Mouse (Mus musculus): ENCODE results near the gene Nostrin.
A peak's percentile ranks its signal among the peaks of the same experiment; 100 is the strongest.

Gene Nostrin

DNA sequence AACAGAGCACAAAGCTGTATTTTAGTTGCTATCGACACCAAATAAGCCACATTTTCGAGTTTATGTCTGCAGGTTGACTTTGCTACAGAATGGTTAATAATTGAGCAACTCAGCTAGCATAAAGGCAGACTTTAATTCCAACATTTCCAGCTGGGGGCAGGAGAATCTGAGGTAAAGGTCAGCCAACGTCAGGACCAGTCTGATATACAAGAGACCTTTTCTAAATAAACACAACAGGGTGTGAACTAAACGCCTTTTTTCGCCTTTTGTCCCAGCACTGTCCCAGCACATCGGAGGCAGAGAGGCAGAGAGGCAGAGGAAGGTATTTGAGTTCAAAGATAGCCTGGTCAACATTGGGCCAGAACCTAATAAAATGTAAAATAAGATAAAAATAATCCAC is 69.6 kb downstream of the Nostrin start:
- DNase-seq (ENCODE audit: low read depth), result peak; percentile 27

DNA sequence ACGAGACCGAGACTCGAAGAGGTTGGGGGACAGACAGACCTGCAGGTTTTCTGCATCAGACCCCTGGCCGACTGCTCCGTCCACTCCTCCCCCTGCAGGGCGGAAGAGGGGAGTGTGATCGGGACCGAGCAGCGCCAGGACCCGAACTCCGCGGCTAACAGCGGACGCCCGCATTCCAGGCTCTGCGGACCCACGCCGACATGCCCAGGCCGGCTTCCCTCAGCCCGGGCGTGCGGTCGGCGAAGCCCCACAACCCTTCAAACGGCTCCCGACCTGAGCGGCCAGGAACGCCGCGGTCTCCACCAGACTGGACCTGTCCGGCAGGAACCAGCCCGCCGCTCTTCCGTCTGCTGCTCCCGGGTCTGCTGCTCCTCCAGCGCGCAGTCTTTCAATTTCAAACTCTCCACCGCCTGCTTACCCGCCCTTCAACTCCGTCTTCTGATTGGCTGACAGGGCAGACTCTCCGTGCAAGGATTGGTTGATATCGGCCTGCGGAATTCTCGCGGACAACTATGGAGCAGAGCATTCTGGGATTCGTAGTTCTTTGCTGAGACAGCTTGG is 70.3 kb downstream of the Nostrin start, which contains the start of gene Spc25:
Gene Spc25, minus strand, starts transcription at position 404 of the 561 bp plus-strand sequence.
- DNase-seq (ENCODE audit: low read depth), result peak; percentile 98

DNA sequence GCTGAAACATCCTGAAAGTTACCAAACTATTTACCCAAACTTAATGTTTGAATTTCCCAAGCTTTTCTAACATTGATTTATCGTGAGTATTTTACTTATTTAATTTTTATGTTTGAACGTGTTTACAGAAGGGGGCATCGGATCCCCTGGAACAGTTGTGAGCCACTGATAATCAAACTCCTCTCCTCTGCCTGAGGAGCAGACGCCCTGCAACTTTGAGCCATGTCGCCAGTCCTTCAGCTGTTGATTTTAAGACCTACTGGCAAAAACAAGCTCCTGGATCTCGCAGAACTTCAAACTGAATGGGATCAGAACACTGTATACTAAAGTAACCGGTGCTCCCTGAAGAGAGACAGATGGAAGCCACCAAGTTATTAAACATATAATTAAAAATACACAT is 70.9 kb downstream of the Nostrin start:
- peak; percentile 50 for DNase-seq (ENCODE audit: low read depth)

DNA sequence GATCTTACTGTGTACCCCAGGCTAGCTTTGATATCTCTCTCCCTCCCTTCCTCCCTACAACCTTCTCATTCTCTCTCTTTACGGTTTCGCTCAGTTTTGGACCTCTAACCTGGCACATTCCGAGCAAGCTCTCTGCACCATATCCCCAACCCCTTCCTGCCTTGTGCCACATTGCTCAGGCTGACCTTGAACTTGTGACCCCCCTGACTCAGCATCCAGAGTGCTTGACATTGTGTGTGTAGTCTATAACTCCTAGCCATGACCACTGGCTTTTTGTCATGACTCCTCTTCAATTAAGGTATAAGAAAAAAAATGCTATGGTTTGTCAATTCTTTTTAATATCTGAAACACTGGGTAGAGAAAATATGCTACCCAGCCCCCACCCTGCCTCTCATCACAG is 74.1 kb downstream of the Nostrin start:
- no peak for DNase-seq (ENCODE audit: low read depth)

DNA sequence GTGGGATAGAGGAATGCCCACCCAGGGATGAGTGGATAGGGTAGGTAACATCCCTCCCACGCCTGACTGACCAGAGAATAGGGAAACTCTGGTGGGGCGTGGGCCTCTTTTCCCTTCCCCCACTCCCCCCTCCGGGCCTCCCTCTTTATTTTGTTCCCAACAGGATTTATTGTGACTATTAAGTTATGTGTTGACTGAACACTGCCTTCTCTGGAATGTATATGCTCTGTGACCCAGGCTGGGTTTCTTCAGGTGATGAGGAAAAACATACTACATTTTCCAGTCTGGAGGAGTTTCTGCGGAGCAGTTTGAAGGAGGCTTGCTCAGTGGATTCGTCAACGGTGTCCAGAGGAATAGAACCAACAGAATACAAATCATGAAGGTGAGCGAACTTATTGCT is 75.2 kb downstream of the Nostrin start, which contains the start of gene G6pc2:
Gene G6pc2, plus strand, starts transcription at position 301 of the 400 bp plus-strand sequence.
- no peak for DNase-seq (ENCODE audit: low read depth)

DNA sequence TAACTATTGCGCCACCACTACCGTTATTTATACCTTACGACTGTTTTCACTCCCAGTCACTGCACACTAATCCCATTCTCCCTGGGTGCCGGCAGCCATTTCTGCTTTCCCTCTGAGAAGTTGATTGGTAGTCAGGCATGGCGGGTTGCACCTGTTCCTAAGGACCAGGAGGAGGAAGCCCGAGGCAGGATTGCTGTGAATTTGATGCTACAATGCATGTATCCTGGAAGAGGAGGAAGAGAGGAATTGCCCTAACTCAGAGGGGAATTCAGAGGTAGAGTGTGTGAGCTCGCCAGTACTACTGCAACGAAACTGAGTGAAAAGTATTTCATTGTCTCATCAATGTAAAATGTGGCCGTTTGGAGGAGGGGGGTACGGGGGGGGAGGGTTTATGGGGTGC is 77.1 kb downstream of the Nostrin start:
- no peak for DNase-seq (ENCODE audit: low read depth)

DNA sequence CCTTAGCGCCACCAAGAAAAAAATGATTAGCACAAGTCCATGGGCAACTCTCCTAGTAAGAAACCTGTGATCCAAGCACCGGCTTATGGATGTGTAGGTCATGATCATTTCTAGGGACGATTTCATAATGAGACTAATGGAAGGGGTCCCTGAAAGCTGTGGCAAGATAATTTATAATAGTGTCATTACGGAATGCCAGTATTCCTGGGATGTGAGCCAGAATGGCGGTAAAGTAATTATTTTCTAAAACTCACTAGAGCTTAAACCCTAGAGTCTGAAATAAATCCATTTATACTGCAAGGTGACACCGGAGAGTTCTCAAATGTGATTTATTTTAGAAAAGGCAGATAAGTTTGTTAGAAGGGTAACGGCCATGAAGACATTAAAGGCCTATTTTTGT is 79.6 kb downstream of the Nostrin start:
- DNase-seq (ENCODE audit: low read depth), result no peak

DNA sequence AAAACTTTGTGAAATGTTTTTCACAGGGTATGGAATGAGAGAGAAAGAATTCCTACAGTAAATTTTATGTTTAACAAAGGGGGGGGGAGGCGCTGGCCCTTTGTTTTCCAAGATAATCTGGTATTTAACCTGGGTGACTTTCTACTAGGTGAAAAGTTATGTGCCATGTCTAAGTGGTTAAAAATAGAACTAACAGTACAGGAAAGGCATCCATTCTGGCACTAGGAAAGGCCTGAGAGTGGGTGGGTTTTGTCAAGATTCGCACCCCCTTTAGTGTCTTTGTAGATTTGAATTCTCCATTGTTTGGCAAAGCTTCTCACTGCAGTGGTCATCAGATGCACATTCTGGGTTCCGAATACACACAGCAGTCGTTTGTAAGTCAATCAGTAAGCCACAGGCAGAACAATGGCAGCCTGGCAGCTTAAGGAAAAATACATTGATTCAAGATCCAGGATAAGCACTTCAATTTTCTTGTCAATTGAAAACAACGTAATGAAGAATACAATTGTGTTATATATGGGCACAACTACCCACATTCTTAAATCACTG is 86.3 kb downstream of the Nostrin start:
- DNase-seq (ENCODE audit: low read depth), result no peak

DNA sequence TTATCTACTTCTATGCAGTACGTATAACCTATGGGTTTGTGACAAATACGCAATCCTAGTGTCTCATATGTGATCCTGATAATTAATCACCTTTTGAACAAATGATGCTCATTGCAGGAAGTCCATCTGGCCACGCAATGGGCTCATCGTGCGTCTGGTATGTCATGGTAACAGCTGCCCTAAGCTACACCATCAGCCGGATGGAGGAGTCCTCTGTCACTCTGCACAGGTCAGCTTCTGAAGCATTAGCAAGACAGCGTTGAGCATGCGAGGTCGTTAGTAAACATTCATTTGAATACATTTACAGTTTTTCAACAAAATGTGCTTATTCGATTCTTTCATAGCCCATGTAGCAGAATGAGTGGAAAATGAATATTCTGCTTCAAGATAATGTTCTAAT is 87.2 kb downstream of the Nostrin start:
- no peak for DNase-seq (ENCODE audit: low read depth)

DNA sequence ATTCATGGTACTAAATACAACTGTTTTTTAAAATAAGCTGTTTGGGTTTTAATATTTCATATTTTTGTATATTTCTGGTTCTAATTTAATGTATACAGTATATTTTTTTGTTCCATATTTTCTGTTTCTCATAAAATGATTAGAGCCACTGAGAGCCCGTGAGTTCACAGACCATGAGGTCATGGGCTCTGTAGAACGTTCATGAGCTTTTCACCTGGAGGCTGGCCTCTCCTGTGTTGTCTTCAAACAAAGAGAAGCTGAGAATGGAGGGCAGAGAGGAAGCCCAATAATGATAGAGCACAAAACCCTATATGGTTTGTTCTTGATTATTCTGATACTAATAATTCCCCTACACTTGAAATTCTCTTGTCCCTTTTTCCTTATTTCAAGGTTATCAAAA is 89.1 kb downstream of the Nostrin start:
- DNase-seq (ENCODE audit: low read depth), result no peak

DNA sequence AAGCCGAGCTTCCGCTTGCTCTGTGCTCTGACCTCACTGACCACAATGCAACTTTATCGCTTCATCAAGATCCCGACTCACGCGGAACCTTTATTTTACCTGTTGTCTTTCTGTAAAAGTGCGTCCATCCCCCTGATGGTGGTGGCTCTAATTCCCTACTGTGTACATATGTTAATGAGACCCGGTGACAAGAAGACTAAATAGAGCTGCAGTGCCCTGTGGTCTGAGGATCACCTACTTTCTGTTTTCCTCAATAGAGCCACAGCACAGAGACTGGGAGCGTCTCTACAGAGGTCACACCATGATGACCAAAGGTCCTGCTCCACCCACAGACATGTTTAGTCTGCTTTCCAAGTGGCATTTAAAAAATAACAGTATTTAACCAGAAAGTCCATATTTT is 91.3 kb downstream of the Nostrin start:
- DNase-seq (ENCODE audit: low read depth), result no peak

DNA sequence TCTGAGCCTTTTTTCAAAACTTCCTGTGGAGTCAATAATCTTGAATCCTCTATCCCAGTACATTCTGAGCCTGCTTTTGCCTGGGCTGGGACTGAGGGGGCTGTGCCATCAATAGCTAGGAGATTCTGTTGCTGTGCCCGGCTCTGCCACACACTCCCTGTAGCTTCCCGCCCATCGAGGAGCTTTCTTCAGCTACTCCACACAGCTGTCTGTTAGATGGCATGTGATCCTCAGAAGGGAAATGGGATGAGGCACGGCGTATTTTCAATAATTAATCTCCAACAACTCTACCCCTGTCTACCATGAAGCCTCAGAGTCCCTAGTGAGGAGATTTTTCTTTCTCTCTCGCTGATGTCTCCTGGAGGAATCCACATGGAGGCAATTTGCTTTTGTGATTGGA is 93.0 kb downstream of the Nostrin start:
- no peak for DNase-seq (ENCODE audit: low read depth)

DNA sequence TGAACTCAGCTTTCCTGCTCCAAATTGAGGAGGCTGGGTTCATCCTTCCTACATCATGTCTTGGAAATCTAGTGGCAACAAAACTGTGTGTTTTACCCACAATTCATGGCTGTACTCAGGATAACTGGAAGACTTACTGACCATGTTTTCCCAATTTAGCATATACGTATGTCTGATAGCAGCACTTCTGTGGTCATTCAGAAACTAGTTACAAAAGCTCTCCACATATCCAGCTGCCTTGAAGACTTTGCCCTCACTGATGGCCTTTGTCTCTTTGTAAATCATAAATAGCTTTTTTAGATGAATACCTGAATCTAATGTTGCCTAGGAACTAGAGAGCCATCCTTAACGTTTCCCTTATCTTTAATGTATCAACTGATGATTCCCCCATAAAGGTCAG is 94.5 kb downstream of the Nostrin start:
- no peak for DNase-seq (ENCODE audit: low read depth)

DNA sequence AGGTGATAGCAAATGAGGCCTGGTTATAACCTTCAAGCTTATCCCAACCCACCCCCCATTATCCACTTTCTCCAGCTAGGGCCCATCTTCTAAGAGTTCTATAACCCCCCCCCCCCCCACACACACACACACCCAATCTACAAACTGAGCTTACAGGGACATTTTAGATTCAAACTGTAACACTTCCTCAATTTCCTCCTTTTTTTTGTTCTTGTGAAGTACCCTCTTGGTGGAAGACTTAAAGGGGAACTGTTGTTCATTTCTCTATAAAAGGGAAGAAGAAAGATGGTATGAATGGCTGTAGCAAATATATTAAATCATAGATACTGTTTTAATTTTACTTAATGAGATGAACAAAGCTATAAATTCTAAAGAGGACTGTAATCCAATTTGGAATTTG is 96.5 kb downstream of the Nostrin start:
- no peak for DNase-seq (ENCODE audit: low read depth)

DNA sequence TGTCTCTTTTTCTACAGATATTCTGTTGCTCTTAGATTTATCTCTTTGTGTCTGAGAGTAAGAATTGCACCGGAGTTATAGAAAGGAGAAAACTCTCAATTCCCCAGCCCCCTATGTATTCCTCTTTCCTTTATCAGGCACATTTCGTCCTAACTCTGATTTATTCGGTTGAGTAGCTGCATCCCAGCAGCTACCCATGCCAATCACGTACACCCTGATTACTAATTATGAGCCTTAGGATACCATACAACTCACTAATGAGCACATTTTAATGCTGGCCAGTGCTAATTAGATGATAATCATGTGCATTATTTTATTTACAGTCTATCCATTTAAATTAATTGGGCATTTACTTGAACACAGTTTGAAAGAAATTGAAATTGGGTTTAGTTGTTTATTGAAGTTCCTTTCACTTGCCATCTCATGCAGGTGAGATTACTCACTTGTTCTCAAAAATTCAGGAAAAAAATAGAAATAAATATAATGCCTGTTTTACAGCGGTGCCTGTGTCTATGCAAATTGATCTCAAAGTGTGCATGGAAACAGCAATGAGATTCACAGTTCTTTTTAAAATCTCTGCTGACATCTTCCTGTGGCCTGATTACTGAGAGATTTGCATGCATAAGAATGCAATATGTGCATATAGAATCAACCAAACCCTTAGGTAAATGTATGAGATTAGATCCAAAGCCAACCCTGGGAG is 99.5 kb downstream of the Nostrin start:
- DNase-seq (ENCODE audit: low read depth), result no peak
